Mouse (Mus musculus): ENCODE results near the gene Ldlrap1.
"Not testable (repeated sequence)": the region's sequence is repeated elsewhere in the genome, so short reads cannot be mapped to it uniquely, and the experiment has no call there.

The Ldlrap1 gene

GRCm38 (mm10) chr4:134767426-134768225, at the start of gene Ldlrap1:
TSS of gene Ldlrap1 (minus strand) at chr4:134768024.
- peak; percentile 90 for DNase-seq (ENCODE audit: inconsistent ontology term)

- no peak for DNase-seq (ENCODE audit: inconsistent ontology term)
Observed at GRCm38 (mm10) chr4:134814229-134814571, 46.4 kb upstream of the Ldlrap1 start.

GRCm38 (mm10) chr4:134813406-134814228, 45.8 kb upstream of the Ldlrap1 start:
- no peak for DNase-seq (ENCODE audit: inconsistent ontology term)

GRCm38 (mm10) chr4:134804765-134805164, 36.9 kb upstream of the Ldlrap1 start:
- DNase-seq (ENCODE audit: inconsistent ontology term): peak; percentile 51

- no peak for DNase-seq (ENCODE audit: inconsistent ontology term)
Observed at GRCm38 (mm10) chr4:134802765-134803164, 34.9 kb upstream of the Ldlrap1 start.

DNA sequence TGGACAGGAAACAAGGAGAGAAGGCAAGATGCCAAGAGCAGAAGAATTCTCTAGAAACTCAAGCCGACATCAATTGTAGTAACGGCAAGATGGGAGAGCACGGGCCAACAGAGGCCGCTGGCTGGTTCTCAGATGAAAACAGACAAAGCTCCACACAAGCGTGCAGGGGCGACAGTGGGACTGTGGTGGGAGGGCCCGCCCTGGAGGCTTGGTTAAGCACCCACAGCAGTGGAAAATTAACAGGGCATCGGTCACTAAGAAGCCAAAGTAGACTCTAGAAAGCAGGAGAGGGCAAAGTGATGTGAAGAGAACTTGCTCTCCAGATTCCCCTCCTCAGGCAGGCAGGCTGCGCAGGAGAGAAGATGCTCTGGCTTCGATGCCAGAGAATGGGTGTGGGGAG, 34.3 kb upstream of the Ldlrap1 start:
- DNase-seq (ENCODE audit: inconsistent ontology term): no peak

DNA sequence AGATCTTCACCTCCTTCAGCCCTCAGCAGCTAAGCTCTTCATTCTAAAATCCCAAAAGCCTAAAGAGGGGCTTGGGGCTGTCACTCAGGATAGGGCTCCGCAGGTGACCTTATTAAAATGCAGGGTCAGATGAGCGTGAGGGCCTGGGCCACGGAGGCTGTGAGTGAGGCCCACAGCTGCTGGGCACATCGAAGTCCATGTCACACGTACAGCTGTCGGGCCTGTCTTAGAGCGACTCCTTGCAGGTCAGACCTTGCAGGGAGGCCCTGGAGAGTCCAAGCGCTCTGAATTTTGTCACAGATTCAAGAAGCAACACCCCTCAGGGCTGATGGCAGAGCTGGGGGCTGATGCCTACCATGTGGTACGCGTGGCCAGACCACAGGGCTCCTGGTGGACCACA, 32.9 kb upstream of the Ldlrap1 start:
- DNase-seq (ENCODE audit: inconsistent ontology term): no peak

DNA sequence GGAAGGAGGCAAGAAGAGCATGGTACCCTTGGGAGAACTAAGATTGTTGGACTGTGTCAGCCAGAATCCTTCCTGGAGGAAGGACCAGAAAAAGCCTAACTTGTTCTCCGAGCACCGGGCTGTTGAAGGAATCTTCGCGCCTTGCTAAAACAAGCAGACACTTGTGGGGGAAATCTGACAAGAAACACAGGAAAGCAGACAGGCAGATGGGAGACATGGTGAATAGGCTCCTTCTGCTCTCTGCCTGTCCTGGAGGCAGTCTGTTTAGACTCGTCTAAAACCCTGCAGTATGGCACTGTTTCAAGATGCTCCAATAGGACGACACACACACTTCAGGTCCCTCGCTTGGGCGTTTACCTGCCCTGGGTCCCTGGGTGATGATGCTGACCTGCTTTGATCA, 32.3 kb upstream of the Ldlrap1 start:
- no peak for DNase-seq (ENCODE audit: inconsistent ontology term)

GRCm38 (mm10) chr4:134799272-134799671, 31.4 kb upstream of the Ldlrap1 start:
- peak; percentile 72 for DNase-seq (ENCODE audit: inconsistent ontology term)

GRCm38 (mm10) chr4:134798861-134799260, 31.0 kb upstream of the Ldlrap1 start:
- no peak for DNase-seq (ENCODE audit: inconsistent ontology term)

GRCm38 (mm10) chr4:134797621-134798020, 29.8 kb upstream of the Ldlrap1 start:
- DNase-seq (ENCODE audit: inconsistent ontology term): no peak

- DNase-seq (ENCODE audit: inconsistent ontology term): no peak
Observed at GRCm38 (mm10) chr4:134796581-134797361, 28.9 kb upstream of the Ldlrap1 start.

DNA sequence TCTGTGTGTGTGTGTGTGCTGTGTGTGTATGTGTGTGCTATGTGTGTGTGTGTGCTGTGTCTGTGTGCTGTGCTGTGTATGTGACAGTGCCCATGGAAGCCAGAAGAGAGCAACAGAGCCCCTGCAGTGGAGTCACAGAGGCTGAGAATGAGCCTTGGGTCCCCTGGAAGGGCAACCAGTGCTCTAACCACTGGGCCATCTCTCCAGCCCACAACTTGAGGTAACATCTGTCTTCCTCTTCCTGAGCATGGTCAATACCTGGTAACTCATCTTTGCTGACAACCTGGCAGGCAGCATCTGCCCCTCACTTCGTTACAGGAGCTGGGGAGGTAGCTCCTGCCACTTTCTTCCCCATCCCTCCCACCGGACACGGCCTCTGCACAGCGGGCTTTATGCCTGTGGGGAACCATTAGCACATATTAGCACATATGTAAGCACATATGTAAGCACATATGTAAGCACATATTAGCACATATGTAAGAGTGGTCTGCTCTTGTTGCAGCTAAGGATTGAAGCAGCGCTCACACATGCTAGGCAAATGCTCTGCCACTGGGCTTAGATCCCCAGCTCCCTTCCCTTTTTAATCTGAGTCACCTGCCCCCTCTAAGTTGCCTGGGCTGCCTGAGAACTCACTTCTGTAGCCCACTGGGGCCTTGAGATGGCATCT, 28.1 kb upstream of the Ldlrap1 start:
- no peak for DNase-seq (ENCODE audit: inconsistent ontology term)

DNA sequence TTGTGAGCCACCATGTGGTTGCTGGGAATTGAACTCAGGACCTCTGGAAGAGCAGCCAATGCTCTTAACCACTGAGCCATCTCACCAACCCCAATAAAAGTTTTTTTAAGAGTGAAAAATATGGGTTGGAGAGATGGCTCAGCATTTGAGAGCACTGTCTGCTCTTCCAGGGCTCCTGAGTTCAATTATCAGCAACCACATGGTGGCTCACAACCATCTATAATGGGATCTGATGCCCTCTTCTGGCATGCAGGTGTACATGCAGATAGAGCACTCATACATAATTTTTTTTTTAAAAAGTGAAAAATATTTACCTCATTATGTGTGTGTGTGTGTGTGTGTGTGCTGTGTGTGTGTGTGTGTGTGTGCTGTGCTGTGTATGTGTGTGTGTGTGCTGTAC, 27.1 kb upstream of the Ldlrap1 start:
- not testable (repeated sequence) for DNase-seq (ENCODE audit: inconsistent ontology term)

DNA sequence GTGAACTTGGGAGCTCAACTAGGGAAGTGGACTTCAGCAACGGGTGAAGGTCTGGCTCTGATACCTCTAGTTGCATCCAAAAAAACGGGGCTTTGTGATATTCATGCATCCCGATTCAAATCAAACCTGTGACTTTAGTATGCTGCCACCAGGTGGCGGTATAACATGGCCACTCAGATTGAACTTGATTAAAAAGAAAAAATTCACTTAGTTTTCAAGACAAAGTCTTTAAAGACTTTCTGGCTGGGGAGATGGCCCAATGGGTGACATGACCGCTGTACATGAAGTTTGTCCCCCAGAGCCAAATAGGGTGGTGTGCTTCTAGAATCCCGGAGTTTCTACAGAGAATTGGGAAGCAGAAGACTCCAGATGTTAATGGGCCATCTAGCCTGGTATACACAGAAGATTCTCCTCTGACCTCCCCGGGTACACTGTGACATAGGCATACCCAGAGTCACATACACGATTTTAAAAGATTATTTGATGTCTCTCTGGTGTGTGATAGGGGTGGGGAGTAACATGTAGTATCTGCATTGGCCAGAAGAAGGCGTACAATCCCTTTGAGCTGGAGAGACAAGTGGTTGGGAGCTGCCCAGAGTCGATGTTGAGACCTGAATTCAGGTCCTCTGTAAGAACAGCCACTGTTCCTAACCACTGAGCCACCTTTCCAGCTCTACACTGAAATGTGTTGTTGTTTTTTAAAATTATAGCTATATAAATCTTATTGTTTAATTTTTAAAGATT, 25.6 kb upstream of the Ldlrap1 start:
- peak; percentile 34 for DNase-seq (ENCODE audit: inconsistent ontology term)

- no peak for DNase-seq (ENCODE audit: inconsistent ontology term)
Observed at GRCm38 (mm10) chr4:134791731-134792130, 23.9 kb upstream of the Ldlrap1 start.

DNA sequence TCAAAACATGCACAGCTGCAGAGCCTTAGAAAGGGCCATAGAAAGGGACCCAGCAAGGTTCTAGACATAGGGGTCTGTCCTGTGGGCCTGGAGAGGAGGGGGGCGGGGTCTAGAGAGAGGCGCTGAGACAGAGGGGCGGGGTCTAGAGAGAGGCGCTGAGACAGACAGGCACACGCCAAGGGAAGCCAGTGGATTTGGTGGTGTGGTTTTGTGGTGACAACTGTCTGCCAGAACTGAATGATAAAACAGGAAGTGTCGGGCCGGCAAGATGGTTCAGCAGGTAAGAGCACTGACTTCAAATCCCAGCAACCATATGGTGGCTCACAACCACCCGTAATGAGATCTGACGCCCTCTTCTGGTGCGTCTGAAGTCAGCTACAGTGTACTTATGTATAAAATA, 19.1 kb upstream of the Ldlrap1 start:
- DNase-seq (ENCODE audit: inconsistent ontology term): no peak

GRCm38 (mm10) chr4:134784701-134785100, 16.9 kb upstream of the Ldlrap1 start:
- no peak for DNase-seq (ENCODE audit: inconsistent ontology term)

GRCm38 (mm10) chr4:134779136-134779934, 11.5 kb upstream of the Ldlrap1 start:
- peak; percentile 44 for DNase-seq (ENCODE audit: inconsistent ontology term)

GRCm38 (mm10) chr4:134776246-134776645, 8.4 kb upstream of the Ldlrap1 start:
- no peak for DNase-seq (ENCODE audit: inconsistent ontology term)

Measured in Muller cell, postnatal 12 days (primary cell).